Mouse (Mus musculus) inflammation-experienced regulatory T-cells, adult 16 weeks (primary cell): ENCODE measurements around the gene S100a11. TPM values are rescaled to one million over a fixed set of nuclear protein-coding genes. Genes with fewer than 3 reads are reported as not detected.

ENCODE experiments used
- polyA plus RNA-seq: library from polyadenylated mRNA; unstranded; fragments of 100-300 nt; shearing (Covaris generic); gene quantifications from one replicate; pipeline ENCODE4 v1.2.1, GENCODE M21; 2017

The S100a11 gene
- polyA plus RNA-seq, result 924 TPM

GRCm38 (mm10) chr3:93520330-93521193 is at the start of gene S100a11:
TSS of gene S100a11 (plus strand) at chr3:93520488.

GRCm38 (mm10) chr3:93554981-93555877 is 34.9 kb downstream of the S100a11 start, which contains the start of gene S100a10:
TSS of gene S100a10 (plus strand) at chr3:93555080.

Other genes starting within 250 kb of the S100a11 start
- not detected for gene Flg, start 247.0 kb upstream of the S100a11 start, polyA plus RNA-seq
- gene Hrnr, start 200.7 kb upstream of the S100a11 start, polyA plus RNA-seq, result not detected
- gene Rptn, start 126.8 kb upstream of the S100a11 start, polyA plus RNA-seq, result not detected
- gene Tchh, start 78.2 kb upstream of the S100a11 start, polyA plus RNA-seq, result 0.15 TPM
- not detected for gene Tchhl1, start 51.7 kb upstream of the S100a11 start, polyA plus RNA-seq
- 1,093 TPM for gene S100a10, start 34.6 kb downstream of the S100a11 start, polyA plus RNA-seq
- not detected for gene Tdpoz2, start 132.2 kb downstream of the S100a11 start, polyA plus RNA-seq
- gene Tdpoz1, start 155.8 kb downstream of the S100a11 start, polyA plus RNA-seq, result not detected
- not detected for gene Gm37596, start 172.6 kb downstream of the S100a11 start, polyA plus RNA-seq